Mouse (Mus musculus): Measurements from ENCODE around the gene Maats1.

DNA sequence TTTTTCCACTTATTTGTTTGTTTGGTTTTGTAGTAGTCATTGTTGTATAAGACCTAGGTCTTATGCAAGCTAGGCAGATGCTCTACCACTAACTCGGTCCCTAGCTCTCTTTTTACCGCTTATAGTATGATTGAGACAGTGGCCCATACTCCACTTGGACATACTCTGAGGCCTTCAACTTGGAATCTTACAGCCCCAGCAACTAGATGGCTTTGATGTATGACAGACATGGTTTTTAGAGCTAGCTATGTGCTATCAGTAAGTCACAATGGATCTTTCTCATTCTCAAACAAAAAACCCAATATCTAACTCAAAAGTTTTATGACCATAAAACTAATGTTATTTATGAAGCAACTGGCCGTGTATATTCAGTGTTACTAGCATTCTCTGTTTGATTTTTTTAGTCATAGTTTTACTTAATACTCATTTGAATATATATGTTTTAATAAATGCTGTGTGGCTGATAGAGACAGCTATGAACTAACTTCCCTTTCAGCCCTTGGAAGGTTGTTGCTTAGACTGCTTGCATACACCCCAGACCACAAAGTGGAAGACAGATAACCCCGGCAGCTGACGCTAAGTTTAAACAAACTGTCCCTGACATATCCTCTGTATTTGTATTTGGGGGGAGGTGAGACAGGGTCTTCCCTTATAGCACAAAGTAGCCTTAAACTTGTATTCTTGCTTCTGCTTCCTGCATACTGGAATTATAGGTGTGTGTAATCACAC, 12.4 kb upstream of the Maats1 start:
- no peak for TF ChIP-seq NRF1 (IDR thresholded peaks at IDR 0.05; ENCODE audit: insufficient read depth, low read depth, low read length, poor library complexity, severe bottlenecking)
- no peak for TF ChIP-seq CHD2 (IDR thresholded peaks at IDR 0.05; ENCODE audit: low read length)
- TF ChIP-seq ZC3H11A (IDR thresholded peaks at IDR 0.05; ENCODE audit: low read depth, low read length), result no peak; the same call in 1 of the 2 replicates
- TF ChIP-seq BHLHE40 (IDR thresholded peaks at IDR 0.05; ENCODE audit: borderline replicate concordance, low read depth, low read length), result no peak
- TF ChIP-seq CTCF (IDR thresholded peaks at IDR 0.05 in 2 of 3, conservative IDR thresholded peaks at IDR 0.05 in 1 of 3; ENCODE audit: control insufficient read depth in 1 of 3, insufficient read depth in 1 of 3, low read depth in 2 of 3, low read length in 3 of 3, poor library complexity in 1 of 3, severe bottlenecking in 1 of 3), result no peak
- TF ChIP-seq MYC (IDR thresholded peaks at IDR 0.05; ENCODE audit: low read depth, low read length), result no peak
- TF ChIP-seq SIN3A (IDR thresholded peaks at IDR 0.05; ENCODE audit: low read length), result peak; percentile 79; the same call in 1 of the 2 replicates
- no peak; a peak in 1 of 4 replicates for TF ChIP-seq POLR2A (IDR thresholded peaks at IDR 0.05; ENCODE audit: control insufficient read depth in 1 of 2, insufficient read depth in 1 of 2, low read depth in 1 of 2, low read length in 2 of 2, poor library complexity in 1 of 2)
- no peak for TF ChIP-seq ZMIZ1 (IDR thresholded peaks at IDR 0.05; ENCODE audit: low read depth, low read length)
- TF ChIP-seq TAL1 (IDR thresholded peaks at IDR 0.05; ENCODE audit: low read length), result peak; percentile 21; the same call in 1 of the 2 replicates
- TF ChIP-seq MXI1 (IDR thresholded peaks at IDR 0.05; ENCODE audit: low read depth, low read length), result no peak
- TF ChIP-seq MAX (IDR thresholded peaks at IDR 0.05; ENCODE audit: low read length), result no peak

All from MEL (cell line).